Mouse (Mus musculus): ENCODE data around the gene Tssk3. TPM values are rescaled to one million over a fixed set of nuclear protein-coding genes. Genes with fewer than 3 reads are reported as not detected.

Gene Tssk3
- total and polyA plus RNA-seq, 2 experiments from 2014 or later: not detected

- Histone ChIP-seq H3K36me3 (replicated peaks; ENCODE audit: control insufficient read depth, insufficient read depth, low read length) (peaks cover 1% of the 10 kb centered on the region), H3K9ac (replicated peaks; ENCODE audit: low read depth, low read length) (no peak overlapping the region), H3K4me3 (ENCODE audit: low read depth, low read length) (no peak overlapping the region), H3K27ac (ENCODE audit: low read depth) (no peak overlapping the region; the same call in 1 of the 2 replicates), H3K4me1 (ENCODE audit: control insufficient read depth, insufficient read depth) (peaks cover 16% of the 10 kb centered on the region), H3K4me2 (ENCODE audit: low read depth, low read length) (no peak overlapping the region), H3K27me3 (ENCODE audit: control insufficient read depth, insufficient read depth, low read length) (no peaks in the 10 kb centered on the region), H3K9me3 (replicated peaks; ENCODE audit: control insufficient read depth, low read length) (no peaks in the 10 kb centered on the region)
- no peak for DNase-seq (ENCODE audit: low spot score)
- ATAC-seq (ENCODE audit: insufficient read depth, low read depth): no peak
- TF ChIP-seq EP300 (IDR thresholded peaks at IDR 0.05; ENCODE audit: low read depth) (no peak), CTCF (IDR thresholded peaks at IDR 0.05; ENCODE audit: low read depth) (no peak)
- WGBS: 58% methylated on average over 6 of the region's 6 CpGs
Observed at GRCm38 (mm10) chr4:129511413-129512096, 20.7 kb upstream of the Tssk3 start.

GRCm38 (mm10) chr4:129510723-129511412, 20.0 kb upstream of the Tssk3 start:
- H3K4me2 ChIP-seq (ENCODE audit: low read depth, low read length): no peak overlapping the region
- no peak for TF ChIP-seq CTCF (IDR thresholded peaks at IDR 0.05; ENCODE audit: low read depth)
- TF ChIP-seq EP300 (IDR thresholded peaks at IDR 0.05; ENCODE audit: low read depth): no peak
- H3K9me3 ChIP-seq (replicated peaks; ENCODE audit: control insufficient read depth, low read length): no peaks in the 10 kb centered on the region
- no peak for ATAC-seq (ENCODE audit: insufficient read depth, low read depth)
- no peaks in the 10 kb centered on the region for H3K36me3 ChIP-seq (replicated peaks; ENCODE audit: control insufficient read depth, insufficient read depth, low read length)
- H3K4me1 ChIP-seq (ENCODE audit: control insufficient read depth, insufficient read depth): peaks cover 16% of the 10 kb centered on the region
- H3K9ac ChIP-seq (replicated peaks; ENCODE audit: low read depth, low read length): no peak overlapping the region
- no peak overlapping the region for H3K4me3 ChIP-seq (ENCODE audit: low read depth, low read length)
- WGBS: 74% methylated on average over 6 of the region's 6 CpGs
- no peaks in the 10 kb centered on the region for H3K27me3 ChIP-seq (ENCODE audit: control insufficient read depth, insufficient read depth, low read length)
- no peak for DNase-seq (ENCODE audit: low spot score)
- no peak overlapping the region; the same call in 1 of the 2 replicates for H3K27ac ChIP-seq (ENCODE audit: low read depth)

GRCm38 (mm10) chr4:129509650-129510049, 18.8 kb upstream of the Tssk3 start:
- H3K9ac ChIP-seq (replicated peaks; ENCODE audit: low read depth, low read length): no peak overlapping the region
- ATAC-seq (ENCODE audit: insufficient read depth, low read depth): no peak
- no peak for TF ChIP-seq CTCF (IDR thresholded peaks at IDR 0.05; ENCODE audit: low read depth)
- TF ChIP-seq EP300 (IDR thresholded peaks at IDR 0.05; ENCODE audit: low read depth): no peak

GRCm38 (mm10) chr4:129508834-129509600, 18.2 kb upstream of the Tssk3 start:
- Histone ChIP-seq H3K4me3 (ENCODE audit: low read depth, low read length) (no peak overlapping the region), H3K27me3 (ENCODE audit: control insufficient read depth, insufficient read depth, low read length) (no peaks in the 10 kb centered on the region), H3K36me3 (replicated peaks; ENCODE audit: control insufficient read depth, insufficient read depth, low read length) (no peaks in the 10 kb centered on the region), H3K4me2 (ENCODE audit: low read depth, low read length) (no peak overlapping the region), H3K9ac (replicated peaks; ENCODE audit: low read depth, low read length) (no peak overlapping the region), H3K9me3 (replicated peaks; ENCODE audit: control insufficient read depth, low read length) (no peaks in the 10 kb centered on the region), H3K4me1 (ENCODE audit: control insufficient read depth, insufficient read depth) (peaks cover 20% of the 10 kb centered on the region), H3K27ac (ENCODE audit: low read depth) (no peak overlapping the region)
- ATAC-seq (ENCODE audit: insufficient read depth, low read depth) (no peak), DNase-seq (ENCODE audit: low spot score) (no peak)
- TF ChIP-seq CTCF (IDR thresholded peaks at IDR 0.05; ENCODE audit: low read depth) (no peak), EP300 (IDR thresholded peaks at IDR 0.05; ENCODE audit: low read depth) (no peak)
- 61% methylated on average over 15 of the region's 15 CpGs for WGBS

More at GRCm38 (mm10) chr4:129509650-129510049, 18.8 kb upstream of the Tssk3 start:
- whole genome bisulfite sequencing: 71% methylated on average over 3 of the region's 3 CpGs
- Histone ChIP-seq H3K36me3 (replicated peaks; ENCODE audit: control insufficient read depth, insufficient read depth, low read length) (no peaks in the 10 kb centered on the region), H3K9me3 (replicated peaks; ENCODE audit: control insufficient read depth, low read length) (no peaks in the 10 kb centered on the region), H3K4me2 (ENCODE audit: low read depth, low read length) (no peak overlapping the region), H3K27me3 (ENCODE audit: control insufficient read depth, insufficient read depth, low read length) (no peaks in the 10 kb centered on the region), H3K27ac (ENCODE audit: low read depth) (no peak overlapping the region), H3K4me1 (ENCODE audit: control insufficient read depth, insufficient read depth) (peaks cover 16% of the 10 kb centered on the region), H3K4me3 (ENCODE audit: low read depth, low read length) (no peak overlapping the region)
- no peak for DNase-seq (ENCODE audit: low spot score)

- no peak overlapping the region for H3K4me3 ChIP-seq (ENCODE audit: low read depth, low read length)
- H3K36me3 ChIP-seq (replicated peaks; ENCODE audit: control insufficient read depth, insufficient read depth, low read length): no peaks in the 10 kb centered on the region
- peaks cover 29% of the 10 kb centered on the region for H3K4me1 ChIP-seq (ENCODE audit: control insufficient read depth, insufficient read depth)
- no peak overlapping the region for H3K4me2 ChIP-seq (ENCODE audit: low read depth, low read length)
- H3K9me3 ChIP-seq (replicated peaks; ENCODE audit: control insufficient read depth, low read length): no peaks in the 10 kb centered on the region
- peak overlapping the region; percentile 31 for H3K27ac ChIP-seq (ENCODE audit: low read depth)
- peak; percentile 75 for ATAC-seq (ENCODE audit: insufficient read depth, low read depth)
- no peaks in the 10 kb centered on the region for H3K27me3 ChIP-seq (ENCODE audit: control insufficient read depth, insufficient read depth, low read length)
- TF ChIP-seq EP300 (IDR thresholded peaks at IDR 0.05; ENCODE audit: low read depth): no peak; the same call in 1 of the 2 replicates
- TF ChIP-seq CTCF (IDR thresholded peaks at IDR 0.05; ENCODE audit: low read depth): no peak
- 24% methylated on average over 3 of the region's 3 CpGs for WGBS
- no peak overlapping the region for H3K9ac ChIP-seq (replicated peaks; ENCODE audit: low read depth, low read length)
- DNase-seq (ENCODE audit: low spot score): no peak
Observed at GRCm38 (mm10) chr4:129508237-129508515, 17.4 kb upstream of the Tssk3 start.
